Mouse (Mus musculus) ES-E14 (cell line): ENCODE data around the gene Dnah11.

ENCODE experiments used
- CHD2 ChIP-seq: IDR thresholded peaks from 2 replicates; pipeline ENCODE4 v1.6.1; 2014; ENCODE audit warnings: mild to moderate bottlenecking, low read depth, low read length, inconsistent platforms
- MAFK ChIP-seq: IDR thresholded peaks from 2 replicates; pipeline ENCODE4 v1.6.1; 2014; ENCODE audit warnings: mild to moderate bottlenecking, low read depth, low read length, inconsistent platforms; ENCODE audit not compliant: insufficient read depth

DNA sequence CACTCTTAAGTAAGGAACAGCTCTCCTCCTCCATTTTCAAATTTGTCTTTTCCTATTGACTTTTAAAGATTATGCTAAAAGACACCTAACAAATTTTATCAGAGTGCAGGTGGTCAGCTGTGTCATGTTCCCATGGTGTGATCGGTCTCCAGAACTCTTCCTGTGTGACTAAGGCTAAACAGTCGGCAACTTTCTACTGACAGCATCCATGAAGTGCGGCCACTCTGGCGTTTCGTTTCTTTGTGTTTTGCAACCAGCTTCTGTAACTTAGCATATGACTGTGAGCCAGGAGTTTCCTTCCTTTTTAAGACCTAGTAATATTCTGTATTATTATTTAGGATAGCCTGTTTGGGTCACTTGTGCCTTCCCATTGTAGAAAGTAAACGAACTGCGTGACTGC is 338.0 kb downstream of the Dnah11 start:
- TF ChIP-seq MAFK (no peak), CHD2 (no peak)
